Mouse (Mus musculus) cerebellum, adult 11-12 months (tissue): ENCODE results near the gene Hoxb6.

ENCODE experiments used
- DNase-seq: peaks from one replicate; pipeline ENCODE4 v3.0.0; 2022

Gene Hoxb6

DNA sequence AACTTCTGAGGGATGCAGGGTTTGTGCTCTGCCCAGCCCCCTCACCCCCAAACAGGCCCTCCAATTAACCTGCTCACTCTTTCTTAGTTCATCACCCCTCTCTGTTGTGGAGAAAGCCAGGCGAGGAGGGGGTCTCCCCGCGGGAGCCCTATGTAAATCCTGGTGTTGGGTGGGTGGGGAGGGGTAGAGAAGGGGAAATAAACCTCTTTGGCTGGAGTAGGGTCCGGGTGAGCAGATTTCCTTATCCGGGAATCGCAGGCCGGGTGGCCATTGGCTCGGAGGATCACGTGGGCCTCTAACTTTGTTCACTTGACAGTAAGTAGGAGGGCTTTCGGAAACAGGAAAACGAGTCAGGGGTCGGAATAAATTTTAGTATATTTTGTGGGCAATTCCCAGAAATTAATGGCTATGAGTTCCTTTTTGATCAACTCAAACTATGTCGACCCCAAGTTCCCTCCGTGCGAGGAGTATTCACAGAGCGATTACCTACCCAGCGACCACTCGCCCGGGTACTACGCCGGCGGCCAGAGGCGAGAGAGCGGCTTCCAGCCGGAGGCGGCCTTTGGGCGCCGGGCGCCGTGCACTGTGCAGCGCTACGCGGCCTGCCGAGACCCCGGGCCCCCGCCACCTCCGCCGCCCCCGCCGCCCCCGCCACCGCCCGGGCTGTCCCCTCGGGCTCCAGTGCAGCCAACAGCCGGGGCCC is 26.2 kb downstream of the Hoxb6 start:
- no peak for DNase-seq

DNA sequence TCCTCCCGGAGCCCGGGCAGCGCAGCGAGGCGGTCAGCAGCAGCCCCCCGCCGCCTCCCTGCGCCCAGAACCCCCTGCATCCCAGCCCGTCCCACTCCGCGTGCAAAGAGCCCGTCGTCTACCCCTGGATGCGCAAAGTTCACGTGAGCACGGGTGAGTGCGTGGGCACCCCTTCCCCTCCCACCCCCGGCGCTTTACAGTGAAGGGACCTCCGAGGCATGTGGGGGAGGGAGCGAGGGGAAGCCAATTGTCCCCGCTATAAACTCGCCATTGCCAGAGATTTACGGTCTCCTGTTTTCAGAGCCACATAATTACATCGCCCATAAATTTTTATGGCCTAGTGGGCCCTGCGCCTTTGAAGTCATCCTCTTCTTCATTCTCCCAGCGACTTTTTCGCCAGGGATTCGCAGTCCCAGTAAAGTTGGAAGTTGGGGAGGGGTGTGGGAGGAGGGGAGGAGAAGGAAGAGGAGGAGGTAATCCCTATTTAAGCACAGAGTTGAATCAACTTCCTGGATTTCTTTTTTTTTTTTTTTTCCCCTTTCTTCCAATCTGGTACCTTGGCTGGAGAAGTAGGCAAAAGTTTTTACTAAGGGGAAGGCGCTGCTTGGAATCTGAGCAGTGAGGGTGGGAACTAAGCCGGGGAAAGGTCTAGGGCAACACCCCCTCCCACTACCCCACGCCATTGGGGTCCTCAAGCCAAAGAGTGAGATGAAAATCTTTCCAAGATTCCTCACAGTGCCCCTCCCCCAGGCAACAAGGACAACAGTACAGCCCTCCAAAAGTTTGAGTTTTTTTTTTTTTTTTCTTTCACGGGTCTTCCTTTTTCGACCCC is 27.0 kb downstream of the Hoxb6 start:
- DNase-seq = no peak

DNA sequence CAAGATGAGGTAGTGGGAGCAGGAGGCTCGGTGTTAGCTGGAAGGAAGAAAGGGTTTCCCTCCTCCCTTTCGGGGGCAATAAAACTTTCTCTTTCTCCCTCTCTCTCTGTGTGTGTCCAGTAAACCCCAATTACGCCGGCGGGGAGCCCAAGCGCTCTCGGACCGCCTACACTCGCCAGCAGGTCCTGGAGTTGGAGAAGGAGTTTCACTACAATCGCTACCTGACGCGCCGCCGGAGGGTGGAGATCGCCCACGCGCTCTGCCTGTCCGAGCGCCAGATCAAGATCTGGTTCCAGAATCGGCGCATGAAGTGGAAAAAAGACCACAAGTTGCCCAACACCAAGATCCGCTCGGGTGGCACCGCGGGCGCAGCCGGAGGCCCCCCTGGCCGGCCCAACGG is 27.6 kb downstream of the Hoxb6 start:
- DNase-seq = no peak

DNA sequence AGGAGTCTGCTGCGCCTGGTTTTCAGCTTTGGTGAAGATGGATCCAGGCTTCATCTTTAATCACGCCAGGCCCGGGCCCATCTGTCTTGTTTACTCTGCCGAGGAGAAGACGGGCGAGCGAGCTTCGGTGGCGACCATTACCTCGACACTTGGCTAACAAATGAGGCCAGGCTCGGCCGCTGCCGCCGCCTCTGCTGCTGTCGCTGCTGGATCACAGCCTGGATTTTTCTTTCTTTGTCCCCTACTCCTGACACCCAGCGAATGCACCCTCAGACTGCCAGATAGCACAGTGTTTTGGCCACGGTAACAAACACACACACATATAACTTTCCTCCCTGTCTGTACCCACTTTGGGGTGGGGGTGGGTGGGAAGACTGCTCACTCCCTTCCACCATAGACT is 28.4 kb downstream of the Hoxb6 start:
- no peak for DNase-seq

DNA sequence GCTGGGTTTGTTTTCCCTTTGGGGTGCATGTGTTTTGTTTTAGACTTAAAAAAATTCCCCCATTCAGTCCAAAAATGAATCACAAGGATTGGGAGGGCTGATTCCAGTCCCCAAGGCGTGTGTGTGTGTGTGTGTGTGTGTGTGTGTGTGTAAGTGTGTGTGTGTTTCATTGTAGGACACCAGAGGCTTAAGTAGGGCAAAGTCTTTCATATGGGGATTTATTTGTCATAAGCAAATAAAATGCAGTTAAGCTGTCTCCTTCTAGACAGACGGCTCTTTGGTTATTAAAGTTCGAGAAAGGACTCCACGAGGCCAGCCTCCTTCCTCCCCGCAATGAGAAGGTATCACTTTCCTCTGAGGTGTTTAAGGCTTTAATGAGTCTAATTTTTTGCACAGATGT is 29.6 kb downstream of the Hoxb6 start:
- no peak for DNase-seq

DNA sequence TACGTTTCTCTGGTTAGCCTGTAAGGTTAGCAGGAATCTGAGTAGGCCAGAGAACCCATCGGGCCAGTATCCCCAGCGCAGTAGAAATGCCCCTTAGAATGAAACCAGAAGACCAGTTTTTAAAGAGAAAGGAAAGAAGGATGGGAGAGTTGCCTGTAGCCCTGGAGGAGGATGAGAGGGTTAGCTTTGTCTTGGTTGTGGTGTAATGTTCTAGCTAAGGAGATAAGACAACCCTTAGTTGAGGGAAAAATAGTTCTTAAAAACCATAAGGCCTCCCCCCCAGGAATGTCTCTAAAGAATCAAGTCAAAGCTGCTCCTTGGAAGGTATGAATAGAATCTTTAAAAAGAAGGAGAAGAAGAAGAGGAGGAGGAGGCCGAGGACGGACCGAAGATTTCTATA is 30.5 kb downstream of the Hoxb6 start:
- no peak for DNase-seq

DNA sequence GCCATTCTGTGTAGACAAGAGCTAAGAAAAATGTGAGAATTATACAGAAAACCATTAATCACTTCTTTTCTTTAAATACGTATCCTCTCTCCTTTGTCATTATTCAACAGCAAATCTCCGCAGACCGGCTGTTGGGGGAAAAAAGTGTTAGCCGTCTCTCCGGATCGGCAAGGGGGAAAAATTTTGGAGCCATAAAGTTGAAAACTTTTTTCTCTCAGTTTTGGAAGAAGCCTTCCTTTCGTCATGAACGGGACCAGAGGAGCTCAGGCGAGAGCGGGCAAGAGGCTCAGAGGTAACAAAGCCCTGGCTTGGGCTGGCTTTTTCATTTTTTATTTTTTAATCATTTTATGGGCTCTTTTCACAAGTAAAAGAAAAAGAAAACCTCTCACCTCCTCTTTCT is 30.9 kb downstream of the Hoxb6 start, which contains the start of gene Hoxb3:
Gene Hoxb3 (plus strand): TSS at position 173 of the 400 bp plus-strand sequence.
- DNase-seq = no peak

DNA sequence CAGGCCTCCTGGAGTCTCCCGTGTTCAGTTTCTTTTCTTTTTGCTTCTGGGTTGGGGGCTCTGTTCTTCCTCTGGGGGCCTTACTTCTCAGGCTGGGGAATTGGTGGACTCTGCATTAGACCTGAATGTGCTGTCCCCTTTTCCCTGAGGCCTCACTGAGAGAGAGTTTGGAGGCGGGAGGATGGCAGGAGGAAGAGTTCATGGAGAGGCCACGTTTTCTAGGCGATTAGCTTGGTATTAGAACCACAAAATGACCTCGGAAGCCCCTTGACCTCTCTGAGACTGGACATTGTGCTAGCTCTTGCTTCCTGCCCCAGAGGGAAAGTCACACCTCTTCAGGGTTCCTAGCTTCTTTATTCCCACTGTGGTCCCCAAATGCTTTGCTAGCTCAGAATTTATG is 31.8 kb downstream of the Hoxb6 start:
- no peak for DNase-seq

DNA sequence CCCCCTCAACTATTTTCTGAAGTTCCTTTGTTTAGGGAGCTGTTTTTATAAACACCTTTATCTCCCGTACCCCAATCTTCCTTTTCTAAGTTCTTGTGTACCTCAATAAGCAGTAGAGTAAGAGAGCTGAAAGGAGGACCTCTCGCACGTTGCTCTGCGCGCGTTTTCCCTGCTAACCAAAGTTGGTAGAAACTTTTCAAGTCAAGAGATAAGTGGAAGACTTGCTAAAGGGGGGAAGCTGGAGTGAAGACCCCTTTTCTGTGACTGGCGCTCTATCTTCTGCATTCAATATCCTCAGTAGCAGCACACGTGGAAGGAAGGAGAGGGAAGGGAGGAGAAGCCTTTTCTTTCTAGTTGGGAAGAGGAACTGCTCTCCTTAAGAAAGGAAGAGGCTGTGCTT is 32.7 kb downstream of the Hoxb6 start:
- DNase-seq = no peak

DNA sequence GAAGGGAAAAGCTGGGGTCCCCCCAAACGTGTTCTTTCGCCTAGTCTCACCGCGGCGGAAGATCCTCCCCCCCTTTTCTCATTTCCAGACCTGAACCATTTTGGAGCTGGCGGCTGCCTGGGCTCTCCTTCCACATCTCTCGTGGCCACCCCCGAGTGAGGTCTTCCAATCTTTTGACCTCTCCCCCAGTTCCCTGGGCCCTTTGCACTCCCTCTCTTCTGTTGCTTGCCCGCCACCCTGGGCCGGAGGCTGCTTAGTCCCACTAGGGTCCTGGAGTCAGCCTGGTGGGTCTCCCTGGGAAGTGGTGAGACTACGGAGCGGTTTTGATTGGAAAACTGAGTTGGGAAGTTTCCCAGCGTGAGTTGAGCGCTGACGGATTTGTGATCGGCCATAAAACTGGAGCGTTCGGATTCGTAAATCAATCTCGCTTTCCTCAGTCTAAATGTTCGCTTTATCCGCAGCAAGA is 33.5 kb downstream of the Hoxb6 start:
- DNase-seq = no peak

DNA sequence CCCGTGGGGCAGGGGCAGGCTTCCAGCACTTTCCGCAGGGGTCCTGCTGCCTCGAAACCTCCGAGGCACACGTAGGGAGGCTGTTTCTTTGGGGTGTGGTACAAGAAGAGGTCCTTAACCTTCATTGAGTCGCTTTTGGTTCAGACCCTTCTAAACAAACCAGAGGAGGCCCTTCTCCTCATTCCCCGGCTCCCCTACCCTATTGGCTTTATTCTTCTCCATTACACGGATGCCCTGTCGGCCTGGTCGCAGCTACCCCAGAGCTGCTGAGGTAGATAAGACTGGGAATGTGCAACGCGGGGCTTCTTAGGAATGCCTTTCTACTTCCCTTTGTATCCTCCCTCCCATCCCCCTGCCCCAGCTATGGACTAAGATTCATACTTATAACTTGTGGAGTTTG is 34.4 kb downstream of the Hoxb6 start:
- no peak for DNase-seq

DNA sequence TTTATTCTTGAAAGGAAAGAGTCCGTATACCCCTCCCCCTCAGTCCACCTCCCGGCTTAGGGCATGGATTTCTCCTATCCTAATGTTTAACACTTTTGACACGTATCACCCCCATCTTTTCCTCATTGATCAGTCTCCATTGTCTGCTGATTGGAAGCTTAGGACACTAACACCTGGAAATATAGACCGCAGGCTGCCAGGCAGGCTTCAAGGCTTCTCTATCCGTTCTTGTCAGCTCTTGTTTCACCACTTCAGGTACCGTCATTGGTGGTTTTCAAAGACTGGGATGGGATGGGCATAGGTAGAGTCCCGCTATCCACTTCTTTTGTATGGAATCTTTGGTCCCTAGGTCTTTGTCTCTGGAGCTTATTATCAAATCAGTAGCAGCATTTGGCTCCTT is 34.8 kb downstream of the Hoxb6 start:
- no peak for DNase-seq

DNA sequence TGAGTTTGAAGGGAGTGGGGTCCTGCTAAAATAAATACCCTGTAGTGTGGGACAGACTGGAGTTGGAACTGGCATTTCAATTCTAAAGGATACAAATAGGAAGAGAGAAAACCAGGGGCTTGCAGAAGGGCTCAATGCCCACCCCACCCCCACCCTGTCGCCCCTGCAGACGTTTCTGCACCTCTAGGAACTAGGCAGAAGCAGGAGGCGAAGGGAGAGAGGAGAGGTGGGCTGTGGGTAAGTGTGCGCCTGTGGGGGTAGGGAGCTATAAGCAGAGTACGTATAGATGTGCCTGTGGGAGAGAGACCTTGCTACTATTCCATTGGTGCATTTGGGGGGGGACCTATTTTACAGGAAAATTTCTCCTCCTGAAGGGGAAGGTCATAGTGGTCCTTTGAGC is 35.5 kb downstream of the Hoxb6 start:
- DNase-seq = no peak

DNA sequence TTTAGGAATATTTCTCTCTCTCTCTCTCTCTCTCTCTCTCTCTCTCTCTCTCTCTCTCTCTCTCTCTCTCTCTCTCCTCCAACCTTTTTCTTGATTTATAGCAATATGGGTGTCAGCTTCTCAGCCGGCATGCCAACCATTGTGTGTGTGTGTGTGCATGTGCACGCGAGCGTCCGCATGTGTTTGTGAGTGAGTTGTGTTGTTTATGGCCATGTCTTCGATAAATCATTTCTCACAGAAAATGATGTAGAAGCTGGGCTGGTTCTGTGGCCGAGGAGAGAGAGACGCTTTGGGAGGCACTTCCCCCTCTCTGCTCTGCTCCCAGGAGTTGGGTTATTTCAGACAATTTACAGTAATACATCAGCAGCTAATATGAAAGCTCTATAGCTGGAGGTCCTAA is 36.3 kb downstream of the Hoxb6 start:
- no peak for DNase-seq

DNA sequence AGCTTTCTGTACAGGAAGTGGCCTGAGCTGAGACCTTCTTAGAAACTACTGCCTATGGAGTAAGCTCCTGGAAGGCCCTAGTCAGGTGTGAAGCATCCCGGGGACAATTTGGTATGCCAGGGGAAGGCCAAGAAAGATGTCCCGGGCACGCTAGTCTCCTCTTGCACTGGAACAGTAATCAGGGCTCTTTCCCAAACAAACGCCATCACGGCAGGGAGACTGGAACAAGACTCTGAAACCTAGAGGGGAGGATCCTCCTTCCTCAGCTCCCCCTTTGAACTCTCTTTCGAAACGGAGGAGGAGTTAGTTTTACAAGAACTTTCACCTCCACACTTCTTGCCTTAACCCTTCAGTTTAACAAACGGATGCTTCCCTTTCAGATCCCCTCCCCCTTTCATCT is 39.8 kb downstream of the Hoxb6 start:
- DNase-seq = no peak

DNA sequence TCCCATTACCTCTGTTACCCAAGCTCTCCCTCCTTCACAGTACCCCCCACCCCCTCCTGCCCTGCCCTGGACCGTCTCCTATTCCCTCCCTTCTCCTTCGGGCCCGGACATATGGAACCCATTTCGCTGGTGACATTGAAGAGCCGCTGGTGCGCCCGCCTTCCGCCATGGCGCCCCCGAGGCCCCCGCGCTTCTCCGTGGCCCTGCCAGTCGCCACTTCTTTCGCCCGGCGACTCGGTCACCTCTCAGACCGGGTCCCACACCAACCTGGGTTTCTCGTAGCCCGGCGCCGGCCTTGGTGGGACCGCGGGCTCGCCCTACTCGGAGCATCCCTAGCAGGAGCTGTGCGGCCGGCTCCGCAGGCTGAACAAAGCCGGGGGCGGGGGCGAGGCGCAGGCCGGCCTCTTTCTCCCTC is 40.3 kb downstream of the Hoxb6 start:
- DNase-seq = no peak

DNA sequence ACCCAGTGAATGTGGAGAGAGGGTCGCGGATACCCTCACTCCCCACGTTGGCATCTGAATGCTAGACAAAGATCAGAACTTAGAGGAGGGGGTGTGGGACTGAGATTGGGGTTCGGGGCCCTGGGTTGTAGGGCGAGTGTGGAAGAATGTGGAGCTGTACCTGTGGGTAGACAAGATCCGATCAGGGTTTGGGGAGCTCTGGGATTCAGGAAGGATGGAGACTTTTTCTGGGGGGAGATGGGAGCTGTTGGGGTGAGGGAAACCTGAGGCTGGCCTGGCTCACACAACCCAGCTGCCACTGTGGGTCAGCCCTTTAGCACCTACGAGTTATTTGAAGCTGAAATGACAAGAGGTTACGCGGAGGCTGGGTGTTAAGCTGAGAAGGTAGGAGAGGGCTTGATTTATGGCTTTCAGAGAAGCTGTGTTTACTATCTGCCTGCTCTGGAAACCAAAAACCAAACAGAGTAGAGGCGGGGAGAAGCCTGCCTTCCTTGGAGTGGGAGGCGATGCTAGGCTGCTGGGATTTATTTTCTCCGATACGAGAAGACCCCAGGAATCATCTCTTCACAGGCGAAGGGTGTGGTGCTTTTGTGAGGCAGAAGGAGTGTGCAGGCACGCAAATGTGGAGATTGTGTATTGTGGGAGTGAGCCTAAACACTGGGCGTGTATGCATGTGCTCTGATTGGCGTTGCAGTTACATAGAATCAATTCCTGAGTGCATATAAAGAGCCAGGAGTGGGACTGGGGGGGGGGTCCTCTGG is 41.1 kb downstream of the Hoxb6 start:
- no peak for DNase-seq

DNA sequence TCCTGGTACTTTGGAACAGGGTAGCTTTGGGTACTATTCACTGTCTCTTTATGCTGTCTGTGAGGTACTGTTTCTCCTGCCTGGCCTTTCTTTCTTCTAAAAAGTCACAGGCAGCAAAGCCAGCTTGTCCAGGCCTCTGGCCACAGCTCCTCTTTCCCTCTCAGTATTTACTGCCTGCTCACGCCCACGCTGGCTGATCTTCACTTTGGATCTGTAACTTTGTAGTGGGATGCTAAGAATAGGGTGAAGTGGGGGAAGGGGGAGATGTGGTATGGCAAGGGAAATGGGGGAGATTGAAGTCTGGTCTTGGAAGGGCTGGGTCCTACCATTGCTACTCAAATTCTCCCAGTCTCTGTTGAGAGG is 41.7 kb downstream of the Hoxb6 start:
- no peak for DNase-seq

DNA sequence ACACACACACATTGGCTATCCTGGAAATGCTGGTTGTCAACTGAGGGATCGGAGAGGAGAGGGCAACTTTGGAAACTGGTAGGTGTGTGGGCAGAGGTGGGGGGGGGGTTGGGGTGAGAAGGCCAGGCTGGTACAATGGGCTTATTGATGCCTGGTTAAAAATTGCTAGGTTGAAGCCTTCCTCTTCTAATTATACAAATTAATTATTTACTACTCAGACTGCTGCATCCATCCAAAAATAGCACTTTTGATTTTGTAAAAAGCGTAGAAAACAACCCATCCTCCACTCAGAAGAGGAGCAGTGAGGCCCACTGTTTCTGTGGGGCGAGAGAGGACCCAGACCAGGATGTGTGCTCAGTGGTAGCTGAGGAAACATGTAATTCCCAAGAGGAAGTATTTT is 42.7 kb downstream of the Hoxb6 start:
- no peak for DNase-seq

DNA sequence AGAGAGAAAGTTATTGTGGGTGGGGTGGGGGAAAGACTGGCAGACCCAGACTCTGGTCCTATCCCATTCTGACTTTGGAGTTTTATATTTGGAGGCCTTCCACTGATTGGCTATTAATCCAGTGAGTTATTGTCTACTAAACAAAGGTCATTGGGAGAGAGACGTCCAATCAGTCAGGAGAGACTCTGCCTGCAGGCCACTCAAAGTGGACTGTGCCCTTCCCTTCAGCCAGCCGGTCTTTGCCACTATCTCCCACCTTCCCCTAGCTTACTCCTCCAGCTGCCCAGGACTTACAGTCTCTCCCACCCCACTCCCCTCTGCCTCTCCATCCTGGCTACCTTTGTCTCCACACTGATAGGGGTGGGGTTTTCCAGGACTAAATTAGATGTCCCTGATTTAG is 44.3 kb downstream of the Hoxb6 start:
- DNase-seq = no peak

DNA sequence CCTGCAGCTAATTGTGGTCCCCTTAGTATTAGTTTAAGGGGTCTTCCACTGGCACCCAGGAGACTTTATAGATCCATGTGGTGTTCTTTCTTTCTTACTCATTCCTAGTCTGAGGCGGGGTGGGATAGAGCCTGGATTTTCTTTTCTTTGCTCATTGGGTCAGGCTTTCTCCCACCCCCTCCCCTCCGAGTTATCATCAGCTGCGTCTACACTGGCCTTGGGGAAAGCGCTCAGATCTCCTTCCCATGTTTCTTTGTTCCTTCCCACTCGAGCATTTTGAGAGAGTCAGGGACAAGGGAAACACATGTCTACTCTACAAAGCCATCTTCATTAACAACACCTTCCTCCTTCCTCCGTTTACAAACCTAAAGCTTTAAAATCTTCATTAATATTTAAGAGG is 44.8 kb downstream of the Hoxb6 start:
- DNase-seq = no peak

DNA sequence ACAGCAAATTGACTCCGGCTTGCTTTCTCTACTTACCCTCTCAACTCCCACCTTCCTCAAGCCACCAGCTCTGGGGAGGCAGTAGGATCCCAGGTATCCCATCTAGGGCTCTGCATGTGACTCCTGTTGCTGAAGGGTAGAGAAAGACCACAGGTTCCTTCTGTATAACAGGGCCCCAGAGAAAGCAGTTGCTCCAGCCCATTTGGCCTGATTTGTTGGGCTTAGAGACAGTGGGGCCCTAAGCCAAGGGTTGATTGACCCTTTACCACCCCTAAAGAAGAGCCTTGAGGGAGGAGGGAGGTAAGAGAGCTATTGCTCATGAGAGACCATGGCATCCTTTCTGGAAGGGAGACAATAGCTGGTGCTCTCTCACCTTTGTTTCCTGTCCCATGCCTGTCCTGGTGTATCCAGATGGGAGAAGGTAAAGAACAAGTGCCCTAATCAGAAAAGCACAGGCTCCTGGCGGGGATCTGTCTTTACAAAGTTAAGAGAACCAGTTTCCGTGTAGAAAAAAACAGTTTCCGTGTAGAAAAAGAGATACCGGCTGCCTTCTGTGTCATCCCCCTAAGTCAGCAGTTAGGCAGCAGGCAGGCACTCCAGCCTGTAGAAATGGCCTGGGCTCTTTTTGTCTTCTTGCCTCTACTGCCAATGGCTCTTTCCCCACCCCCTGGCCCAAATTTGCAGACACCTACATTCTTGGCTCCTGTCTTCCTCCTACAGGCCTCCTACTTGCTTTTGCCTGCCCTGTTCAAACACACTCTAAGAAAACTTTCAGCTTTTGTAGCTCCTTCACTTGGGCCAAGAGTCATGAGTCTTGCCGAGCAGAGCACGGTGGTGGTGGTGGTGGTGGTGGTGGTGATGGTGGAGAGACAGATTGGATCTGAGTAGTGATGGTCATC is 46.9 kb downstream of the Hoxb6 start:
- no peak for DNase-seq
